Mouse (Mus musculus): ENCODE measurements around the gene Eif2ak1.

GRCm38 (mm10) chr5:143917418-143917817, 99.8 kb downstream of the Eif2ak1 start:
- TF ChIP-seq CTCF (IDR thresholded peaks at IDR 0.05; ENCODE audit: low read depth, low read length) (no peak), POLR2A (IDR thresholded peaks at IDR 0.05; ENCODE audit: borderline replicate concordance, low read depth, low read length) (no peak)
